Mouse (Mus musculus): Measurements from ENCODE around the gene Adora1.

Gene Adora1

GRCm38 (mm10) chr1:134152626-134153590 lies 82.3 kb downstream of the Adora1 start:
- DNase-seq = no peak

- peak; percentile 85 to 92 for DNase-seq
Observed at GRCm38 (mm10) chr1:134151655-134152412, 83.4 kb downstream of the Adora1 start.

- no peak for DNase-seq
Observed at GRCm38 (mm10) chr1:134150745-134151144, 84.5 kb downstream of the Adora1 start.

GRCm38 (mm10) chr1:134150076-134150475 lies 85.2 kb downstream of the Adora1 start:
- no peak for DNase-seq

All from cerebellum, postnatal 25 days (tissue).